Mouse (Mus musculus) central nervous system, embryonic 18 days (tissue): Measurements from ENCODE around the gene Pcgf5. TPM values are rescaled to one million over a fixed set of nuclear protein-coding genes. Genes with fewer than 3 reads are reported as not detected.

Experiments used
- polyA plus RNA-seq: library from polyadenylated mRNA; depleted of rRNA; stranded (reverse); fragments of >200 nt; gene quantifications from 2 replicates; pipeline ENCODE4 v1.2.3, GENCODE M21; 2012; rRNA removed

The Pcgf5 gene
- 4.6 and 4.7 TPM in 2 replicates for polyA plus RNA-seq

GRCm38 (mm10) chr19:36348161-36348800 is at the start of gene Pcgf5:
Gene Pcgf5, plus strand, starts transcription at chr19:36348309.

Other genes starting within 250 kb of the Pcgf5 start
- gene Ankrd1, start 228.2 kb upstream of the Pcgf5 start, polyA plus RNA-seq: 0.09 and 0.29 TPM in 2 replicates
- gene Hectd2, start 206.3 kb downstream of the Pcgf5 start, polyA plus RNA-seq: 18.5 and 19.5 TPM in 2 replicates